Mouse (Mus musculus): ENCODE measurements around the gene Tpk1. TPM values are rescaled to one million over a fixed set of nuclear protein-coding genes. Genes with fewer than 3 reads are reported as not detected.

Tpk1 gene
- polyA plus RNA-seq, 1 experiment, result 2.7 TPM

DNA sequence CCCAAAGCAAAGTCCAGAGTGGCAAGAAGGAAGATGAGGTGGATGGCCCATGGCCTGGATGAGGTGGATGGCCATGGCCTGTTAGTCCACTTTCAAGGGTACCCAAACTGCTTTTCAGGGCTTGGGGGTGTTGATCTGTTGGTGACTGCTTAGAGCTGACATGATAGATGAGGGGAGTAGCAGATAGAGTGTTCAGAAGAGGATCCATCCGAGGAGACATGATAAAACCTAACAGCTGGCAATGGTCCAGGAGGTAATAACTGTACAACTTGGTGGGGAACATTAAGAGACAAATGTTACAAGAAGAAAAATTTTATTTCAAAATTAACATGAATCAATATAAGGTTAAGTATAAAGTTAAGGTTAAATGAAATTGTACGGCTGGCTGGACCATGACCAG, 4.9 kb upstream of the Tpk1 start:
- Histone ChIP-seq H3K27ac (ENCODE audit: insufficient read depth, low read length) (no peak overlapping the region), H3K4me3 (ENCODE audit: insufficient read depth, low read length) (no peak overlapping the region), H3K4me1 (ENCODE audit: control insufficient read depth, insufficient read depth, low read length) (peaks cover 3% of the 10 kb centered on the region; the same call in 1 of the 2 replicates)
- no peak for TF ChIP-seq CTCF (IDR thresholded peaks at IDR 0.05; ENCODE audit: extremely low read depth, insufficient read depth, low read length)
- TF ChIP-seq POLR2A (IDR thresholded peaks at IDR 0.05; ENCODE audit: extremely low read depth, insufficient read depth, low read length), result no peak

- Histone ChIP-seq H3K4me3 (ENCODE audit: insufficient read depth, low read length) (no peak overlapping the region), H3K27ac (ENCODE audit: insufficient read depth, low read length) (no peak overlapping the region), H3K4me1 (ENCODE audit: control insufficient read depth, insufficient read depth, low read length) (peaks cover 3% of the 10 kb centered on the region; the same call in 1 of the 2 replicates)
- TF ChIP-seq CTCF (IDR thresholded peaks at IDR 0.05; ENCODE audit: extremely low read depth, insufficient read depth, low read length), result no peak
- TF ChIP-seq POLR2A (IDR thresholded peaks at IDR 0.05; ENCODE audit: extremely low read depth, insufficient read depth, low read length), result no peak
Observed at GRCm38 (mm10) chr6:43667681-43668080, 1.6 kb upstream of the Tpk1 start.

GRCm38 (mm10) chr6:43666611-43667400, 728 bp upstream of the Tpk1 start:
- Histone ChIP-seq H3K27ac (ENCODE audit: insufficient read depth, low read length) (peak overlapping the region; percentile 83), H3K4me3 (ENCODE audit: insufficient read depth, low read length) (peak overlapping the region; percentile 72; the same call in 1 of the 2 replicates), H3K4me1 (ENCODE audit: control insufficient read depth, insufficient read depth, low read length) (peaks cover 3% of the 10 kb centered on the region; the same call in 1 of the 2 replicates)
- TF ChIP-seq CTCF (IDR thresholded peaks at IDR 0.05; ENCODE audit: extremely low read depth, insufficient read depth, low read length) (no peak), POLR2A (IDR thresholded peaks at IDR 0.05; ENCODE audit: extremely low read depth, insufficient read depth, low read length) (no peak)

- no peak overlapping the region for H3K4me3 ChIP-seq (ENCODE audit: insufficient read depth, low read length)
- no peak overlapping the region for H3K27ac ChIP-seq (ENCODE audit: insufficient read depth, low read length)
- TF ChIP-seq POLR2A (IDR thresholded peaks at IDR 0.05; ENCODE audit: extremely low read depth, insufficient read depth, low read length), result no peak
- no peak for TF ChIP-seq CTCF (IDR thresholded peaks at IDR 0.05; ENCODE audit: extremely low read depth, insufficient read depth, low read length)
- H3K4me1 ChIP-seq (ENCODE audit: control insufficient read depth, insufficient read depth, low read length), result peaks cover 3% of the 10 kb centered on the region; the same call in 1 of the 2 replicates
Observed at GRCm38 (mm10) chr6:43661822-43662221, 4.3 kb downstream of the Tpk1 start.

- H3K4me3 ChIP-seq (ENCODE audit: insufficient read depth, low read length), result no peak overlapping the region
- H3K27ac ChIP-seq (ENCODE audit: insufficient read depth, low read length), result no peak overlapping the region
- TF ChIP-seq CTCF (IDR thresholded peaks at IDR 0.05; ENCODE audit: extremely low read depth, insufficient read depth, low read length), result no peak
- no peaks in the 10 kb centered on the region; the same call in 1 of the 2 replicates for H3K4me1 ChIP-seq (ENCODE audit: control insufficient read depth, insufficient read depth, low read length)
Observed at GRCm38 (mm10) chr6:43658290-43658689, 7.8 kb downstream of the Tpk1 start.

- H3K4me1 ChIP-seq (ENCODE audit: control insufficient read depth, insufficient read depth, low read length), result no peaks in the 10 kb centered on the region; the same call in 1 of the 2 replicates
- H3K4me3 ChIP-seq (ENCODE audit: insufficient read depth, low read length), result no peak overlapping the region
- TF ChIP-seq CTCF (IDR thresholded peaks at IDR 0.05; ENCODE audit: extremely low read depth, insufficient read depth, low read length) (no peak), POLR2A (IDR thresholded peaks at IDR 0.05; ENCODE audit: extremely low read depth, insufficient read depth, low read length) (no peak)
- H3K27ac ChIP-seq (ENCODE audit: insufficient read depth, low read length), result no peak overlapping the region
Observed at GRCm38 (mm10) chr6:43657845-43658244, 8.2 kb downstream of the Tpk1 start.

GRCm38 (mm10) chr6:43654876-43655456, 11.1 kb downstream of the Tpk1 start:
- no peaks in the 10 kb centered on the region; the same call in 1 of the 2 replicates for H3K4me1 ChIP-seq (ENCODE audit: control insufficient read depth, insufficient read depth, low read length)
- no peak overlapping the region for H3K27ac ChIP-seq (ENCODE audit: insufficient read depth, low read length)
- no peak overlapping the region for H3K4me3 ChIP-seq (ENCODE audit: insufficient read depth, low read length)
- no peak for TF ChIP-seq POLR2A (IDR thresholded peaks at IDR 0.05; ENCODE audit: extremely low read depth, insufficient read depth, low read length)
- no peak for TF ChIP-seq CTCF (IDR thresholded peaks at IDR 0.05; ENCODE audit: extremely low read depth, insufficient read depth, low read length)

- Histone ChIP-seq H3K4me1 (ENCODE audit: control insufficient read depth, insufficient read depth, low read length) (peaks cover 4% of the 10 kb centered on the region), H3K4me3 (ENCODE audit: insufficient read depth, low read length) (no peak overlapping the region), H3K27ac (ENCODE audit: insufficient read depth, low read length) (no peak overlapping the region)
- TF ChIP-seq CTCF (IDR thresholded peaks at IDR 0.05; ENCODE audit: extremely low read depth, insufficient read depth, low read length) (no peak), POLR2A (IDR thresholded peaks at IDR 0.05; ENCODE audit: extremely low read depth, insufficient read depth, low read length) (no peak)
Observed at GRCm38 (mm10) chr6:43649516-43649915, 16.6 kb downstream of the Tpk1 start.

- Histone ChIP-seq H3K27ac (ENCODE audit: insufficient read depth, low read length) (no peak overlapping the region), H3K4me1 (ENCODE audit: control insufficient read depth, insufficient read depth, low read length) (peaks cover 6% of the 10 kb centered on the region)
- TF ChIP-seq POLR2A (IDR thresholded peaks at IDR 0.05; ENCODE audit: extremely low read depth, insufficient read depth, low read length), result no peak
Observed at GRCm38 (mm10) chr6:43645674-43646073, 20.4 kb downstream of the Tpk1 start.

GRCm38 (mm10) chr6:43645105-43645504, 21.0 kb downstream of the Tpk1 start:
- TF ChIP-seq CTCF (IDR thresholded peaks at IDR 0.05; ENCODE audit: extremely low read depth, insufficient read depth, low read length) (no peak), POLR2A (IDR thresholded peaks at IDR 0.05; ENCODE audit: extremely low read depth, insufficient read depth, low read length) (no peak)
- Histone ChIP-seq H3K27ac (ENCODE audit: insufficient read depth, low read length) (0 out of 2 replicates have a peak overlapping the region, but pooled peaks have one; percentile 50), H3K4me3 (ENCODE audit: insufficient read depth, low read length) (no peak overlapping the region), H3K4me1 (ENCODE audit: control insufficient read depth, insufficient read depth, low read length) (peaks cover 6% of the 10 kb centered on the region)

More at GRCm38 (mm10) chr6:43645674-43646073, 20.4 kb downstream of the Tpk1 start:
- no peak overlapping the region for H3K4me3 ChIP-seq (ENCODE audit: insufficient read depth, low read length)

Data from cortical plate, adult 2 months (tissue).